Mouse (Mus musculus): ENCODE data around the gene AU040320. TPM values are rescaled to one million over a fixed set of nuclear protein-coding genes. Genes with fewer than 3 reads are reported as not detected.

Gene AU040320
- total RNA-seq (2022) = 10 to 100 TPM; 27.8 to 33.6 (median 31.3) TPM

GRCm38 (mm10) chr4:126753268-126754230 lies at the start of gene AU040320, which contains the start of gene Ncdn:
Gene AU040320 (plus strand): TSS chr4:126753544.
Gene Ncdn (minus strand): TSS chr4:126753438.
- DNase-seq (ENCODE audit: low spot score) = peak; percentile 94

DNA sequence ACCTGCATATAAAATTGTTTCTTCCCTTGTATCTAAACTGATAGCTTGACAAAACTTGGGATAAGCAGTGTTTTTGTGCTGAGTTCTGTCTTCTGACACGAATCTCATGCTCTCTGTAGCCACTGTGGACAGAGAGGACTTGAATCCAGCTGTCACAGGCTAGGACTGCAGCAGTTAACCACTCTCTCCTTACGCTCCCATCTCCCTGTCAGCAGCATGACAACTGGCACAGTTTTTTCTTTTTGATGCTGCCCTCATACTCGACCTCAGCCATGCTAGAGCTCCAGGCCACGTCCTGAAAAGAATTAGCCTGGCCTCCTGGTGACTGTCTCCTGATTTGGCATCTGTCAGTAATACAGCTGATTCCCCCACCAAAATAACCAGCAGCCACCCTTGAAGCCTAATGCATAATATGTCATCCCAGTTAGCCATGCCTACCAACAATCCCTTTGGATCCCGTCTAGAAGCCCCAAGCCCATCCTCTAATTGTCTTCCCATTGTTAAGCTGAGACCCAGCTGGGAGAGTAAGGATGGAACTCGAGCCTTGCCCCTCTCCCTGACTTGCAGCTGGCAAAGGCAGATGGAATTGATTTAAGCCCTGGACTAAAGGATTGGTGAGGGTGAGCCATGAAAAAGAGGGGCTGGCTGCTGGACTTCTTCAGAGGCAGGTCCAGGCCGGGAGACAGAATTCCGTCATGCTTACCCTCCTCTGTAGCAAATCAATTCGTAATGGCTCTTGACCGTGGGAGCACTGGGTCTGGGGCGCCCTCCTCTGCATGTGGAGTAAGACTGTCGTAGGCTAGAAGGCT lies 46.5 kb upstream of the AU040320 start:
- DNase-seq (ENCODE audit: low spot score) = no peak

GRCm38 (mm10) chr4:126707439-126707826 lies 45.9 kb upstream of the AU040320 start:
- no peak for DNase-seq (ENCODE audit: low spot score)

DNA sequence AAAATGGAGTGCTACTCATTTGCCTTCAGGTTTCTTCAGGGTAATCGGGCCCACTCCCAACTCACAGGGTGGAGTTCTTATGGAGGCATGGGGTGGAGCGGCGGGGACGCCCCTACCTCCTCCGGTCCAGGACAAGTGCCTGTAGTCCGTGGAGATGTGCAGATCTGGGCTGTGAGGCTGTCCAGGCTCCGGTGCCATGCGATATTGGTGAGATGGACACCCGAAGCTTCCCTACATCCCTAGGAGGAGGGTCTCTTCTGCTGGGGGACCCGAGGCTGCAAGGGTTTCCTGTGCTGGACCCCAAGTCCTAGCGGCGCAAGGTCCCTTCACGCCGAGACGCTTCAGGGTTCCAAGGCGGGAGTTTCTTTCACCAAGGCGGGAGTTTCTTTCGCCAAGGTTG lies 21.2 kb upstream of the AU040320 start:
- no peak for DNase-seq (ENCODE audit: low spot score)

DNA sequence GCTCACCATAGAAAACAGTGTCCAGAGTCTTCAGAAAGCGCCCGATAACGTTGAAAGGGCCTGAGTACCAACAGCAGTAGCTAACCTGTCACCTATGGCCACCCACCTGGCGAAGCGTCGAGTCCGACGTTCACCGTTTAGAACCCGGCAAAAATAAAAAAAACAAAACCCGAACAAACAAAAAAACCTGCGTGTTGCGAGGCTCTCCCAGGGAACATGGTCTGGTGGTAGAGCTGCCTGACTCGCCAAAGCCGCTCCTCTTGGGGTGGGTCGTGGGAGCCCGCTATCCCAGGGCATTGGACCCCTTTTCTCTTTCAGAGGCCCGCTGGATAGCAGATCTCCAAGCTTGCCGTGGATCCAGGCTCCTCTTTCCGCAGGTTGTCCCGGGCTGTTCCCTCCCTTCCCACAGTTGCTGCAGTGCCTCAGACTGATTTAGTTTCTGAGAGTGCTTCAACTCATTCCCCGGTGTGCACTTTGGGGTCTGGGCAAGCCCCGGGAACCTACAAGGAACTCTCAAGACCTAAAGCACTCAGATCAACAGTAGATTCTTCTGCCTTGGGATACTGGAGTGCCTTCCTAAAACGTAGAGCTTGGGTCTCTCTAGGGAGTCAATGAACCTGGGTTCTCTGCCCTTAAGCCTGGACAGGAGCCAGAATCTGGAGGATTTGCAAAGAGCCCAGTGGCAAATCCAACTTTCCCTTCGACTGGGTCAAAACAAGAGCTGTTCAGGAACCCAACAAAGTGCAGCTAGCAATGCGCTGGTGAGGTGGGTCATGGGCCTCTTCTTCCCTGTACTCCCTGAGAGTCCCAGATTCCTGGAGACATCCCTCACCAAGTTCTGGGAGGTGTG lies 20.6 kb upstream of the AU040320 start:
- DNase-seq (ENCODE audit: low spot score) = no peak

DNA sequence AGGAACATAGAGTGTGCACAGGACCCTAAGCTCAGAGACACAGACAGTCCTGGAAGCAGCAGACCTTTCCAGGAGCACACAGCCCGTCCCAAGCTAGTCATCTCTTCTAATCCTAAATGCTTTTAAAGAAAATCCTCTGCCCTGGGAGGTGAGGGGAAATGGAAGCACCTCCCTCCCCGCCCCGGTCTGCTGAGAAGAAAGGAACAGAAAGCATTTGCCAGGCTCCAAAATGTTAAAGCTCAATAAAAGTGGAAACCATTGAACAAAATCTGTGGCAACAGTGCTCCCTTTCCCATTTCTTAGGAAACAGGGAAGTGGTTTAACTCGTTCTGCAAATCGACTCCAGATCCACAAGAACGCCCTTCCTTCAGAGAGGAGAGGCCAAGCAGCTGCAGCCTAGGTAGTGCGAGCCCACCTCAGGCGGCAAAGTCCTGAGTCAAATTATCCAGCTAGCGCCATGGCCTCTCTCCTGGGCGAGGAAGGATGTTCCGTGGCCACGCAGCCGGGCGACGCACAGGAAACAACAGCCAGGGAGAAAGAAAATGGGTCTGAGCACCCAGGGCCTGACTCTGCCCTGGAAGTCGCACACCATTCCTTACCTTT lies 19.2 kb upstream of the AU040320 start:
- no peak for DNase-seq (ENCODE audit: low spot score)

GRCm38 (mm10) chr4:126734700-126735381 lies 18.5 kb upstream of the AU040320 start:
- no peak for DNase-seq (ENCODE audit: low spot score)

DNA sequence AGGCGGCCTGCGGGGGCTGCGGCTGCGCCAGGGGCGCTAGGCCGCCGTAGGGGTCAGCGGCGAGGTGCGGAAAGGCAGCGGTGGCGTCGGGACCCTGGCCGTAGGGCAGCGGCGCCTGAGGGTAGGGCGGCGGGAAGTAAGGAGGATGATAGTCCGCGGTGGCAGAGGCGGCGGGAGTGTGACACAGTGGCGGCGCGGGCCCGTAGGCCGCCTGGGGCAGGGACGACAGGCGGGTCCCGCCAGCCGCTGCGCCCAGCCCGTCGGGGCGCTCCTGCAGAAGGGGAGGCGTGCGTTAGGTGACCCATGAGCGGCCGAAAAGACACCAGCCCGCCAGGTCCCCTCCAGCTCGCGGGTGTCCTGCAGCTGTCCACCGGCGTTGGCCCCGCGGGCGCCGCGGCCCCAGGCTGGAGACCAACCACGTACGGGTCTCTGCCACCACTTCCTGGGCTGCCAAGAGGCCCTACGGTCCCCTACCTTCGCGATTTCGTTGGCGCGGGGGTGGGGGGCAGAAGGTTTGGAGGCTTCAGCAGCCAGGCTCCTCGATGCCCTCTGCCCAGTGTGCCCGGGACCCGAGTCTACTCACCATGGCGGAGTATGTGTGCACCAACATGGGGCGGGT lies 17.9 kb upstream of the AU040320 start:
- DNase-seq (ENCODE audit: low spot score) = no peak

- DNase-seq (ENCODE audit: low spot score) = no peak
These were observed 17.3 kb upstream of the AU040320 start, which contains the start of gene Tfap2e for GRCm38 (mm10) chr4:126736001-126736414. Gene Tfap2e (minus strand): TSS chr4:126736240.

GRCm38 (mm10) chr4:126739966-126740676 lies 13.2 kb upstream of the AU040320 start:
- no peak for DNase-seq (ENCODE audit: low spot score)

GRCm38 (mm10) chr4:126741448-126741847 lies 11.9 kb upstream of the AU040320 start:
- DNase-seq (ENCODE audit: low spot score) = peak; percentile 78

GRCm38 (mm10) chr4:126742976-126743375 lies 10.4 kb upstream of the AU040320 start:
- no peak for DNase-seq (ENCODE audit: low spot score)

DNA sequence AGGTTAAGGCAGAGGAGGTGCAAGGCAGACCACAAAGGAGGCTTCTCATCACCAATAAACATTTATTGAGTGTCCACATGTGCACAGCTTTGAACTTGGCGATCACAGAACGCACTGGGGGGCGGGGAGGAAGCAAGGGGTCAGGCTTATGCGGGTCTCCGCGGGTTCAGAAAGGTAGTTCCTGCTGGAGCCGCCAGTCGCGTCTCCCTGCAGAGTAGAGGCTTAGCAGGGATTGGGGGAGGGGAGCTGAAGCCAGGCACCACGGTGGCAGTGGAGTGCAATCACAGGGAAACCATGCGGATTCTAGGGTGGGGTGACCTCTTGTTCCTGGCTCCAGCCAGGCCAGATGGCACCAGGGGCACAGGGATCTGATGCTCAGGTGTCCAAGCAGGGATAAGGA lies 9.6 kb upstream of the AU040320 start:
- no peak for DNase-seq (ENCODE audit: low spot score)

GRCm38 (mm10) chr4:126744831-126745230 lies 8.5 kb upstream of the AU040320 start:
- no peak for DNase-seq (ENCODE audit: low spot score)

- peak; percentile 44 for DNase-seq (ENCODE audit: low spot score)
These were observed 7.7 kb upstream of the AU040320 start for GRCm38 (mm10) chr4:126745506-126746193.

DNA sequence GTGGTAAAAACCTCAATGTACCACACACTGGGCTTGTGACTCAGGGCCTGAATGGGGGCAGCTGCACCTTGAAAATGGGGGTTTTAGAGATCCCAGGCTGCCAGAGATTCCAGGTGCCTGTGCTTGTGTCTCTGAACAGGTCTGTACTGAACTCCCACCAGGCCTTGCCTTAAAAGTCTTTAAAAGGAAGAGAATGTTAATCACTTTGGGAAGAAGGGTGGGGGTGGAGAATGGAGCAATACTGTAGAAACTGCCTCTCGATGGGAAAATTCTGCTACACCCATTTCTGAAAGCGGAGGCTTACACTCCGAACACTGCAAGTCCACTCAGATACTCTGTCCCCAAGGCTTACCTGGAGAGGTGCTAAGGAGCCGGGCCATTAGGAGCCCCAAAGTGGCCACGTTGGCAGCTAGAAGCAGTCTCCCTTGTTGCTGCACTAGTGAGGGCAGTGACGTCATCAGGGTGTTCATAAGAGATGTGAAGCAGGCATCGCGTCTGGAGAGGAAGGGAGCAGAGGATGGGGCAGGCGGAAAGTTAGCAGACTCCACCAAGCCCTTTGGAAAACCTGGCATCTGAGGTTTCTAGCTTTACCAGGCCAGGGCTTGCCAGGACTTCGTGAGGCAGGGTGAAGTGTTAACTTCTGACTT lies 7.0 kb upstream of the AU040320 start:
- no peak for DNase-seq (ENCODE audit: low spot score)

DNA sequence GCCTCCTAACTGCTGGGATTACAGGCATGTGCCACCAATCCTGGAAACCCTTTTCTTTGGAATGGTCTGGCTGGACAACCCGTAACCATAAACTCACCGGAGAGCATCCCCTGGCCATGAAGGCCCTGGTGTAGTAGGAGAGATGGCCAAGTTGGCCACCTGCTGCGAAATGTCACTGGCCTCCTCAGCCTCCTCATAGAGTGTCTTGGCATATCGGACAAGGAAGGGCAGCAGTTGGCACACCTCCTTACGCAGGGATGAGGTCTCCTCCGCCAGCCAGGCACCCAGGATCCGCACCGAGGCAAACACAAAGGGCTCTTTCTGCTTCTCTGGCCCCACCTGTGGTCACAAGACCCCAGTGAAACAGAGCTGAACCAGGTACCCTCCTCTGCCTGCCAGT lies 5.0 kb upstream of the AU040320 start:
- DNase-seq (ENCODE audit: low spot score) = no peak

- DNase-seq (ENCODE audit: low spot score) = no peak
These were observed 3.8 kb upstream of the AU040320 start for GRCm38 (mm10) chr4:126749553-126749952.

Measured in heart, adult 8-10 months (tissue).